Mouse (Mus musculus): ENCODE measurements around the gene 1700113H08Rik. TPM values are rescaled to one million over a fixed set of nuclear protein-coding genes. Genes with fewer than 3 reads are reported as not detected.

The 1700113H08Rik gene
- polyA plus RNA-seq, 1 experiment from 2014 or later = not detected

- Histone ChIP-seq H3K4me3 (no peak overlapping the region), H3K9ac (no peak overlapping the region), H3K36me3 (no peaks in the 10 kb centered on the region), H3K27ac (no peak overlapping the region), H3K9me3 (replicated peaks) (no peaks in the 10 kb centered on the region), H3K4me1 (no peaks in the 10 kb centered on the region), H3K4me2 (no peak overlapping the region), H3K27me3 (replicated peaks) (no peaks in the 10 kb centered on the region)
- ATAC-seq = no peak
- 66% methylated on average over 3 of the region's 3 CpGs for WGBS (ENCODE audit: insufficient replicate concordance)
These were observed 53.1 kb downstream of the 1700113H08Rik start for GRCm38 (mm10) chr10:87110909-87111308.

GRCm38 (mm10) chr10:87125094-87125493, 67.2 kb downstream of the 1700113H08Rik start:
- no peaks in the 10 kb centered on the region for H3K4me1 ChIP-seq

GRCm38 (mm10) chr10:87126186-87126824, 68.5 kb downstream of the 1700113H08Rik start:
- WGBS (ENCODE audit: insufficient replicate concordance) = 68% methylated on average over 12 of the region's 12 CpGs
- no peaks in the 10 kb centered on the region for H3K9me3 ChIP-seq (replicated peaks)
- no peaks in the 10 kb centered on the region for H3K36me3 ChIP-seq
- no peak overlapping the region for H3K27ac ChIP-seq
- no peak overlapping the region for H3K9ac ChIP-seq
- no peaks in the 10 kb centered on the region for H3K4me1 ChIP-seq
- no peak for ATAC-seq
- no peak overlapping the region for H3K4me2 ChIP-seq
- no peaks in the 10 kb centered on the region for H3K27me3 ChIP-seq (replicated peaks)
- H3K4me3 ChIP-seq = no peak overlapping the region

More at GRCm38 (mm10) chr10:87125094-87125493, 67.2 kb downstream of the 1700113H08Rik start:
- no peak for ATAC-seq
- WGBS (ENCODE audit: insufficient replicate concordance) = 69% methylated on average over 5 of the region's 5 CpGs
- Histone ChIP-seq H3K4me3 (no peak overlapping the region), H3K36me3 (no peaks in the 10 kb centered on the region), H3K9ac (no peak overlapping the region), H3K9me3 (replicated peaks) (no peaks in the 10 kb centered on the region), H3K27me3 (replicated peaks) (no peaks in the 10 kb centered on the region), H3K27ac (no peak overlapping the region), H3K4me2 (no peak overlapping the region)

- Histone ChIP-seq H3K9me3 (replicated peaks) (no peaks in the 10 kb centered on the region), H3K4me2 (no peak overlapping the region), H3K27ac (no peak overlapping the region), H3K36me3 (no peaks in the 10 kb centered on the region), H3K27me3 (replicated peaks) (no peaks in the 10 kb centered on the region), H3K4me1 (no peaks in the 10 kb centered on the region), H3K4me3 (no peak overlapping the region), H3K9ac (no peak overlapping the region)
- WGBS (ENCODE audit: insufficient replicate concordance) = 79% methylated on average over 6 of the region's 6 CpGs
- no peak for ATAC-seq
These were observed 93.2 kb downstream of the 1700113H08Rik start for GRCm38 (mm10) chr10:87151050-87151449.

- no peak overlapping the region for H3K4me2 ChIP-seq
- no peak overlapping the region for H3K27ac ChIP-seq
- WGBS (ENCODE audit: insufficient replicate concordance) = 77% methylated on average over 14 of the region's 14 CpGs
- ATAC-seq = no peak
- H3K4me1 ChIP-seq = no peaks in the 10 kb centered on the region
- H3K9me3 ChIP-seq (replicated peaks) = no peaks in the 10 kb centered on the region
- H3K27me3 ChIP-seq (replicated peaks) = no peaks in the 10 kb centered on the region
- no peak overlapping the region for H3K9ac ChIP-seq
- no peak overlapping the region for H3K4me3 ChIP-seq
- no peaks in the 10 kb centered on the region for H3K36me3 ChIP-seq
These were observed 96.1 kb downstream of the 1700113H08Rik start for GRCm38 (mm10) chr10:87153731-87154505.

- Histone ChIP-seq H3K4me3 (no peak overlapping the region), H3K4me2 (no peak overlapping the region), H3K4me1 (no peaks in the 10 kb centered on the region), H3K9ac (no peak overlapping the region), H3K27ac (no peak overlapping the region), H3K9me3 (replicated peaks) (no peaks in the 10 kb centered on the region), H3K27me3 (replicated peaks) (no peaks in the 10 kb centered on the region), H3K36me3 (no peaks in the 10 kb centered on the region)
- no peak for ATAC-seq
- WGBS (ENCODE audit: insufficient replicate concordance) = 64% methylated on average over 9 of the region's 9 CpGs
These were observed 101.9 kb downstream of the 1700113H08Rik start for GRCm38 (mm10) chr10:87159781-87160180.

GRCm38 (mm10) chr10:87196123-87196756, 138.4 kb downstream of the 1700113H08Rik start:
- no peaks in the 10 kb centered on the region for H3K27me3 ChIP-seq (replicated peaks)
- H3K36me3 ChIP-seq = no peaks in the 10 kb centered on the region
- no peaks in the 10 kb centered on the region for H3K9me3 ChIP-seq (replicated peaks)
- 60% methylated on average over 7 of the region's 7 CpGs for WGBS (ENCODE audit: insufficient replicate concordance)
- no peak overlapping the region for H3K4me2 ChIP-seq
- no peaks in the 10 kb centered on the region for H3K4me1 ChIP-seq
- no peak for ATAC-seq
- no peak overlapping the region for H3K27ac ChIP-seq
- H3K4me3 ChIP-seq = no peak overlapping the region
- no peak overlapping the region for H3K9ac ChIP-seq

GRCm38 (mm10) chr10:87198720-87199119, 140.9 kb downstream of the 1700113H08Rik start:
- 70% methylated on average over 2 of the region's 2 CpGs for WGBS (ENCODE audit: insufficient replicate concordance)
- Histone ChIP-seq H3K9me3 (replicated peaks) (no peaks in the 10 kb centered on the region), H3K4me3 (no peak overlapping the region)

GRCm38 (mm10) chr10:87209466-87209865, 151.6 kb downstream of the 1700113H08Rik start:
- Histone ChIP-seq H3K4me1 (no peaks in the 10 kb centered on the region), H3K36me3 (no peaks in the 10 kb centered on the region), H3K4me3 (no peak overlapping the region), H3K9ac (no peak overlapping the region), H3K27me3 (replicated peaks) (no peaks in the 10 kb centered on the region), H3K4me2 (no peak overlapping the region), H3K27ac (no peak overlapping the region), H3K9me3 (replicated peaks) (no peaks in the 10 kb centered on the region)
- 76% methylated on average over 1 of the region's 1 CpGs for WGBS (ENCODE audit: insufficient replicate concordance)
- ATAC-seq = no peak

More at GRCm38 (mm10) chr10:87198720-87199119, 140.9 kb downstream of the 1700113H08Rik start:
- H3K27ac ChIP-seq = no peak overlapping the region
- no peak for ATAC-seq
- no peak overlapping the region for H3K9ac ChIP-seq
- H3K4me1 ChIP-seq = no peaks in the 10 kb centered on the region
- H3K27me3 ChIP-seq (replicated peaks) = no peaks in the 10 kb centered on the region
- no peaks in the 10 kb centered on the region for H3K36me3 ChIP-seq
- H3K4me2 ChIP-seq = no peak overlapping the region

GRCm38 (mm10) chr10:87211046-87211445, 153.2 kb downstream of the 1700113H08Rik start:
- no peaks in the 10 kb centered on the region for H3K36me3 ChIP-seq
- H3K9me3 ChIP-seq (replicated peaks) = no peaks in the 10 kb centered on the region
- no peak overlapping the region for H3K9ac ChIP-seq
- no peaks in the 10 kb centered on the region for H3K4me1 ChIP-seq
- WGBS (ENCODE audit: insufficient replicate concordance) = 74% methylated on average over 4 of the region's 4 CpGs
- no peak for ATAC-seq
- H3K4me3 ChIP-seq = no peak overlapping the region
- no peaks in the 10 kb centered on the region for H3K27me3 ChIP-seq (replicated peaks)
- no peak overlapping the region for H3K27ac ChIP-seq
- H3K4me2 ChIP-seq = no peak overlapping the region

- H3K36me3 ChIP-seq = no peaks in the 10 kb centered on the region
- no peak overlapping the region for H3K27ac ChIP-seq
- no peak overlapping the region for H3K4me3 ChIP-seq
- no peaks in the 10 kb centered on the region for H3K9me3 ChIP-seq (replicated peaks)
- WGBS (ENCODE audit: insufficient replicate concordance) = 40% methylated on average over 2 of the region's 2 CpGs
- no peak overlapping the region for H3K4me2 ChIP-seq
- H3K4me1 ChIP-seq = no peaks in the 10 kb centered on the region
- no peaks in the 10 kb centered on the region for H3K27me3 ChIP-seq (replicated peaks)
- no peak overlapping the region for H3K9ac ChIP-seq
- ATAC-seq = no peak
These were observed 155.0 kb downstream of the 1700113H08Rik start for GRCm38 (mm10) chr10:87212854-87213253.

Data from liver, embryonic 12.5 days (tissue).